Comparison of ENCODE assay signal across 8 mouse cellular contexts in genomic region chr5:77357405-77358149, GRCm38 (mm10). TPM values are rescaled to one million over a fixed set of nuclear protein-coding genes. Genes with fewer than 3 reads are reported as not detected.
DNase-seq lines count a peak whose midpoint lies in the region; ATAC-seq and TF ChIP-seq lines count a peak whose summit lies in the region.

No protein-coding gene starts in this region.

- H3K27ac ChIP-seq in spleen, adult 2 months (ENCODE audit: insufficient read depth, low read length) = peak overlapping the region; percentile 42

- ATAC-seq in erythroid progenitor cell, adult 5-6 weeks (replicated peaks; ENCODE audit: low FRiP score, poor library complexity, severe bottlenecking) = peak; percentile 79

- peak; percentile 66 for DNase-seq in ovary, adult 18-20 months (ENCODE audit: low spot score)
- no peak for DNase-seq in ovary, postnatal 14 days (ENCODE audit: low spot score)
- DNase-seq in heart, postnatal 10 days = peak; percentile 74 to 76
- peak; percentile 89 to 92 for DNase-seq in kidney, postnatal 25 days
- peak in 1 of 2 experiments; percentile 48 for DNase-seq in spleen, adult 2 months (ENCODE audit: low read depth in 1 of 2, low spot score in 2 of 2)
- no peak for DNase-seq in cerebellum, adult 9-10 months

- H3K27me3 ChIP-seq in megakaryocyte, embryonic 14.5 days (replicated peaks) = peaks cover 19% of the 10 kb centered on the region
- no peaks in the 10 kb centered on the region for H3K27me3 ChIP-seq in spleen, adult 2 months (ENCODE audit: control insufficient read depth, insufficient read depth, low read length)

- 27% methylated on average over 22 of the region's 22 CpGs for WGBS in spleen, adult 2 months

- no peaks in the 10 kb centered on the region for H3K36me3 ChIP-seq in megakaryocyte, embryonic 14.5 days (replicated peaks; ENCODE audit: low read length)
- H3K36me3 ChIP-seq in spleen, adult 2 months (ENCODE audit: control insufficient read depth, insufficient read depth, low read length) = no peaks in the 10 kb centered on the region

- H3K9me3 ChIP-seq in megakaryocyte, embryonic 14.5 days = no peaks in the 10 kb centered on the region

- peak overlapping the region; percentile 69 for H3K4me3 ChIP-seq in megakaryocyte, embryonic 14.5 days (replicated peaks)
- H3K4me3 ChIP-seq in spleen, adult 2 months (ENCODE audit: extremely low read depth, insufficient read depth, insufficient read length) = peak overlapping the region; percentile 34; the same call in 1 of the 2 replicates

- no peak for TF ChIP-seq CTCF in spleen, adult 2 months (IDR thresholded peaks at IDR 0.05; ENCODE audit: extremely low read depth, insufficient read depth, insufficient read length, insufficient replicate concordance)

- H3K4me1 ChIP-seq in megakaryocyte, embryonic 14.5 days = peaks cover 26% of the 10 kb centered on the region
- H3K4me1 ChIP-seq in spleen, adult 2 months (ENCODE audit: control insufficient read depth, insufficient read depth, insufficient read length) = peaks cover 3% of the 10 kb centered on the region; the same call in 1 of the 2 replicates

- TF ChIP-seq POLR2A in spleen, adult 2 months (IDR thresholded peaks at IDR 0.05; ENCODE audit: low read depth, low read length) = no peak

- intact Hi-C loops in heart, postnatal 10 days (cut with DNase I) = loop anchor here (5.0 to 10.0 kb wide), 2 partner anchors 50 to 217 kb away; partner anchors contain the start of gene Igfbp7

RNA-seq across cellular contexts. Expression of gene Polr2b, which starts 47.6 kb away (rescaled TPM):
- total RNA-seq in erythroid progenitor cell, adult 5-6 weeks (2015; ENCODE audit: low replicate concordance) = 43.6 and 62.5 TPM in 2 replicates
- total RNA-seq in erythroid progenitor cell, adult 5-6 weeks (2017; ENCODE audit: low replicate concordance) = 53.7 and 109 TPM in 2 replicates
- 10 to 100 TPM; 33.3 to 36.2 TPM for total RNA-seq in heart, postnatal 10 days (2021)
- 0.39 and 1.0 TPM in 2 replicates for polyA plus RNA-seq in megakaryocyte, embryonic 14.5 days (2012; ENCODE audit: insufficient read depth, low replicate concordance)
- 8.5 and 16.8 TPM in 2 replicates for polyA plus RNA-seq in spleen, adult 2 months (2012; rRNA removed)

RNA-seq across cellular contexts. Expression of gene Noa1, which starts 47.7 kb away (rescaled TPM):
- 6.3 and 10.5 TPM in 2 replicates for total RNA-seq in erythroid progenitor cell, adult 5-6 weeks (2015; ENCODE audit: low replicate concordance)
- total RNA-seq in erythroid progenitor cell, adult 5-6 weeks (2017; ENCODE audit: low replicate concordance) = 11.6 and 28.2 TPM in 2 replicates
- total RNA-seq in heart, postnatal 10 days (2021) = 10 to 100 TPM; 14.4 to 17.0 TPM
- 14.4 and 14.9 TPM in 2 replicates for polyA plus RNA-seq in megakaryocyte, embryonic 14.5 days (2012; ENCODE audit: insufficient read depth, low replicate concordance)
- polyA plus RNA-seq in spleen, adult 2 months (2012; rRNA removed) = 14.1 and 19.8 TPM in 2 replicates

RNA-seq across cellular contexts. Expression of gene Igfbp7, which starts 50.3 kb away (rescaled TPM):
- 3.8 and 7.6 TPM in 2 replicates for total RNA-seq in erythroid progenitor cell, adult 5-6 weeks (2015; ENCODE audit: low replicate concordance)
- 0.90 TPM in 1 of 2 replicates, not detected in the other for total RNA-seq in erythroid progenitor cell, adult 5-6 weeks (2017; ENCODE audit: low replicate concordance)
- total RNA-seq in heart, postnatal 10 days (2021) = 100 to 1,000 TPM; 435 to 466 TPM
- polyA plus RNA-seq in megakaryocyte, embryonic 14.5 days (2012; ENCODE audit: insufficient read depth, low replicate concordance) = 2.6 and 4.0 TPM in 2 replicates
- 2,807 and 6,735 TPM in 2 replicates for polyA plus RNA-seq in spleen, adult 2 months (2012; rRNA removed)

Comparison
In these comparisons a context has a peak if more than half of its experiments do, and no peak if none do; other contexts are left out.
1. DNase-seq: peak in ovary, adult 18-20 months (single experiment), heart, postnatal 10 days (2 of 2) and kidney, postnatal 25 days (2 of 2); none in ovary, postnatal 14 days (single experiment) and cerebellum, adult 9-10 months (single experiment).
2. RNA of gene Igfbp7, which starts 50.3 kb away (total RNA-seq): 435 to 466 TPM in heart, postnatal 10 days; 0.90 to 7.6 TPM in erythroid progenitor cell, adult 5-6 weeks; every median in the first group is over 10 times any median in the second.